Mouse (Mus musculus) c-Kit-positive CD71-positive TER-119-negative erythroid progenitor cells, embryonic 14.5 days (primary cell): ENCODE measurements around the gene Smpdl3b.
"Not testable (repeated sequence)": the region's sequence is repeated elsewhere in the genome, so short reads cannot be mapped to it uniquely, and the experiment has no call there.

Experiments used
- DNase-seq: peaks from one replicate; pipeline ENCODE4 v3.0.0-alpha.2; 2013; ENCODE audit warnings: low read depth

Smpdl3b gene

DNA sequence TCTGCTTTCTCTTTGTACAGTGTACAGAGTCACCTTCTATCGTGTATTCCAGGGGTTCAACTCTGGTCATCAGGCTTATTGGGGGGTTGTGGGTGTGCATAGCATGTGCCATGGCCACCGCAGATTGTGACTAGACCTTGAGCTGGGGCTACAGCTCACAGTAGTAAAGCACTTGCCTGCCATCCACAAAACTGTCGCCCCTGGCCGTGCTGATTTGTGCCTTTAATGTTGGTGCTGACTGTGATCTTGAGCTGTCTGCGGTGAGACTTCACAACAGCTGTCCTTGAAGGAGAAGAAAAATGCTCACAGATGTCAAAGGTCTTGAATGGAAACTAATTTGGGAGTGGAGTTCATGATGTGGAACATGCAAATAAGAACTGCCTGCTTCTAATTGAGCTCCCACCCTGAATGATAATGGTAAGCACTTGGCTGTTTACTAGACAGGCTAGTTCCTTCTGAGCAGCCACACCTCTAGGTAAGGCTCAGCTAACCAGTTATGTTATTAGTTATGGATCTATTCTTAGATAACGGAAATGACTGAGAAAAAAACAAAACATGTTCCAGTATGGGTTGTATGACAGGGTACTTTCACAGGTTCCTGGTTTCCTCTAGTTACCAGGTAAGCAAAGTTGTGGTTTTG, 21.6 kb upstream of the Smpdl3b start:
- no peak for DNase-seq

- peak; percentile 62 for DNase-seq
These were observed 19.7 kb upstream of the Smpdl3b start for GRCm38 (mm10) chr4:132776764-132777163.

GRCm38 (mm10) chr4:132774905-132775304, 17.9 kb upstream of the Smpdl3b start:
- DNase-seq, result no peak

DNA sequence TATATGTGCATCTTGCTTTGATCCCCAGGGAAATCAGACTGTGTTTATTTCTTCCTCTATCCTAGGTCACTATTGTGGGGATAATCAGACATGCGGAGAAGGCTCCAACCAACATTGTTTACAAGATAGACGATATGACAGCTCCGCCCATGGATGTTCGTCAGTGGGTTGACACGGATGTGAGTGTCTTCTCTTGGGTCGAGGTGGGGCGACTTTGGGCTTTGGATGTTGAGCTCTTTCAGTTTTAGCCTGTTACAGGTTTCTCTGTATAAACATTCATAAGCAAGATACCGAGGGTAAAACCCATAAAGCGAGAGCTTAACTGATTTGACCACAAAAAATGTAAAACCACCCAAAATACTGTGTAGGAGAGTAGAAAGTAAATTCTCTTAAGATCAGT, 14.7 kb upstream of the Smpdl3b start:
- DNase-seq, result no peak

DNA sequence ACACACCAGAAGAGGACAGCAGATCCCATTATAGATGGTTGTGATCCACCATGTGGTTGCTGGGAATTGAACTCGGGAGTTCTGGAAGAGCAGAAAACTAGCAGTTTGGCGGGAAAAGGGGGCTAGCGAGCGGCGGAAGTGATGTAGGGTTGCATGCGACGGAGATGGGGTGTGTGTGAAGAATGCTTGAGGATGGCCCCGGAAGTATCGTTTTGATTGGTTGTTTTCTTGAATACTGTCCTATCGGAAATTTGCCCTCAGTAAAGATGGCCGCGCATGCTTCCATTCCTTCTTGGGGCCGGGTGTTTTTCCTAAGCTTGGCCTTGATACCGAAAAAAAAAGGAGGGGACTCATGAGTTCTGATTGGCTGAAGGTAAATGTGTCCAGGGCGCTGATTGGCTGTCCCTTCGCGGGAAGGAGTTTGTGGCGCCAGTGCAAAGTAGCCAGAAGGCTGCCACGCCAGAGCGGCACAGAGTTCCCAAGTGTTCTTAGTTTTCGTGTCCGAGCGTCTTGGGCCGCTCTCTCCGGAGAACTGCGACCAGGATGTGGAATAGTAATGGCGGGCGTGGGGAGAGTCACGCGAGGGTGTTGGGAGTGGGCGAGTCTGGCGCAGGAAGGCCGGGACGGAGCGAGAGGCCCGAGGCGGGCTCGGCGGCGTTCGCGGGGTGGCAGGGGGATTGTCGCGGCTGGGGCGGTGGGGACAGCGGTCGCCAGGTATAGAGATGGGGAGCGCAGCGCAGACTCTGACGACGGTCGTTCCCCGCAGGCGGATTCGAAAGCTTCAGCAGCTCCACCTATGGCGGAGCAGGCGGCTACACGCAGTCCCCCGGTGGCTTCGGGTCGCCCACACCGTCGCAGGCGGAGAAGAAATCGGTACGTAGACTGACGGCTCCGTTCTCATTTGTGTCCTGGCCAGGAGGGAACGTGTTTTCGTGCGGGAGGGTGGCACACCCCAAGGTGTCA, 11.1 kb upstream of the Smpdl3b start, which contains the start of gene Rpa2:
Gene Rpa2 (plus strand): TSS at position 419 of the 963 bp plus-strand sequence.
- peak; percentile 100 for DNase-seq

GRCm38 (mm10) chr4:132763125-132763524, 6.1 kb upstream of the Smpdl3b start:
- DNase-seq, result not testable (repeated sequence)

- no peak for DNase-seq
These were observed 5.5 kb upstream of the Smpdl3b start for GRCm38 (mm10) chr4:132762602-132763001.

DNA sequence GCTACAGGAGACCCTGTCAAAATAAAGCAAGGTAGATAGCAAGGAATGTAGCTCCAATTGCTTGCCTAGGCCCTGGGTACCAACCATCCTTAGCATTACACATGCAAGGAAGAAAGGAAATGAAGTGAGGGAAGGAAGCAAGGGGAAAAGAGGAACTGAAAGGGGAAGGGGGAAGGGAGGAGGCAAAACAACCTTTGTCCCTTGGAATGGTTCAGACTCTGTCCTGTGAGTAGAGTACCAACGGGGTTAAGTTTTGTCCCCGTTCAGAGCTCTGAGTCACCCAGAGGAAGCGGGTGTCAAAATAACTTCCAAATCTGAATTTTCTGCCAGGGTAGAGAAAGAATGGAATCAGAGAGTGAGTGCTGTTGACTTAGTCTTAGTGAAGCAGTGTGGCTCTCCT, 3.2 kb upstream of the Smpdl3b start:
- DNase-seq, result no peak

GRCm38 (mm10) chr4:132757633-132758351, 740 bp upstream of the Smpdl3b start:
- DNase-seq, result no peak

GRCm38 (mm10) chr4:132752992-132753391, 4.1 kb downstream of the Smpdl3b start:
- DNase-seq, result no peak

- DNase-seq, result no peak
These were observed 7.6 kb downstream of the Smpdl3b start for GRCm38 (mm10) chr4:132749258-132749982.

GRCm38 (mm10) chr4:132748778-132749177, 8.3 kb downstream of the Smpdl3b start:
- DNase-seq, result no peak

- no peak for DNase-seq
These were observed 9.3 kb downstream of the Smpdl3b start for GRCm38 (mm10) chr4:132747664-132748259.

- no peak for DNase-seq
These were observed 10.0 kb downstream of the Smpdl3b start for GRCm38 (mm10) chr4:132746911-132747517.

DNA sequence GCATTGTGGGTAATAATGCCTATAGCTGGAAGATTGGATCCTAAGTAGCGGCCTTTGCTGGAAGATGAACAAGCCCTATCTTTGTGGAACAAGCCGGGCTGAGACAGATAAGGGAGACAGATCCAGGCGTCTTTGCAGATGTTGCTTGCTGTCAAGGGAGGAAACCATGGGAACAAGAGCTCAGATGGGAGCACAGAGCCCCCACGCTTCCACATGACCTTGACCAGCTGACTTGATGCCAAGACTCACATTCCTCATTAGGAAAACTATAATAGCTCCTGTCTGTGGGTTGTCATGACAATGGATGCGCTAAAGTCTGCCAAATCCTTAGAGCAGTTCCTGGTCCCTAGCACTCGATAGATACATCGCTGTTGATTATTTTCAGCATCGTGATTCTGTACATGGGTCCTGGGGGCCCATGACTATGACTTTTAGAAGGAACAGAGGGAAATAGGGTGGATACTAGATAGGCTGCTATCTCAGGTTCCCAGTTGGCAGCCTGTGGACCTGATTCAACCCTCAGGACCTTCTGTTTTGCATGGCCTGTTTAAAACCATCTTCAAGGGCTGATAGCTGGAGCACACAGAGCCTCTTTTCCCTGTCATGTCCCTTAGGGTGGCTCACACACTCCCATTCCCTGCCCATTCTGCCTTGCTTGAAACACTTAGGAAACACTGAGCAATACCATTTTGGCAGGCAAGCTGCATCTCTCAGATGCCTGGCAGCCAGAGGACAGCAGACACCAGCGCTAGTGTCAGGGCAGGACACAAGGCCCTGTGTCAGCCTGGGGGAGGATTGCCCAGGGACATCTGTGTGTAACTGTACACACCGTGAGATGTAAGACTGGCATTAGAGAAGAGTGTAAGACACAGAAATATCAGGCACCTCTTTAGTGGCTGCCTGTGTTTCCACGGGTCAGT, 12.8 kb downstream of the Smpdl3b start:
- no peak for DNase-seq

DNA sequence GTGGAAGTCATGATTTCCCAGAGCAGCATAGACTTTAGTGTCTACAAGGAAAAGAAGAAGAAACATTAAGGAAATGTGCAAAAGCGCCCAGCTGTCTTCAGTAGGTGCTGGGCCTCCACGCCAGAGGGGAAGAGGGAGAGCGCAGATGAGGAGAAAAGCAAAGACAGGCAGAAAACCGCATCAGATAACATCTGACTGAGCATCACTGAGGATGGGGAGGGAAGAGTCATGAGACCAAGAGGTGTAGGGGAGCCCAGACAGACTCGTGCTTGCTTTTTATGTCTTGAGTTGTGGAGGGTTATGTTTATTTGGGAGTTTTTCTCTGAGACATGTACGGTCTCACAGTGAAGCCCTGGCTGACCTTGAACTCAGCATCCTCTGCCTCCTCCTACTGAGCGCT, 15.6 kb downstream of the Smpdl3b start:
- DNase-seq, result no peak

DNA sequence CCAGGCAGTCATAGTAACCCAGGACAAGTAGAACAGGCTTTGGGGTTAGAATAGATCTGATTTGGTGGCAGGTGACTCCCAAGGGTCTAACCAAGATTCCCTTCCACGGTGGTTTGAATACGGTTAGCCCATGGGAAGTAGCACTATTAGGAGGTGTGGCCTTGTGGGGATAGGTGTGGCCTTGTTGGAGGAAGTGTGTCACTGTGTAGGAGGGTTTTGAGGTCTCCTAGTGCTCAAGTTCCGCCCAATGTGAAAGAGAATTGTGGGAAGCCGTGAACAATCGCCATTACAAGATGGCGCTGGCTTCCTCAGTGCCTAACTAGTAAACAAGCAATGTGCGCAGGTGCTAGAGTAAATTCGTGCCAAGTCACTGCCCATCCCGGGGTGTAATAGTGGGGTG, 19.9 kb downstream of the Smpdl3b start:
- DNase-seq, result not testable (repeated sequence)

- no peak for DNase-seq
These were observed 21.2 kb downstream of the Smpdl3b start for GRCm38 (mm10) chr4:132735894-132736293.

DNA sequence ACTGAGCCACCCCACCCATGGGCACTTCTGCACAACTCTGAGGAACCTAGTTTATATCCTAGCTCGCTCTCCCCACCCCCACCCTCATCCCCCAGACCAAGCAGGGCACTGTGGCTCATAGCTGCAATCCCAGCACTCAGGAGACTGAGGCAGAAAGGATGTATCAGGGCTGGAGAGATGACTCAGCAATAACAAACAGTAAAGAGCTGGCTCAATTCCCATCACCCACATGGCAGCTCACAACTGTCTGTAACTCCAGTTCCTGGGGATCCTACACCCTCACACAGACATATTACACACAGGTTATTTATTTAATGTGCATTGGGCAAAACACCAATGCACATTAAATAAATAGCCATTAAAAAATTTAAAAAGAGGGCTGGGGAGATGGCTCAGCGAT, 21.7 kb downstream of the Smpdl3b start:
- no peak for DNase-seq

GRCm38 (mm10) chr4:132734766-132735165, 22.3 kb downstream of the Smpdl3b start:
- no peak for DNase-seq
